Mouse (Mus musculus) myocyte (in vitro differentiated cells): Measurements from ENCODE around the gene Sox6. TPM values are rescaled to one million over a fixed set of nuclear protein-coding genes. Genes with fewer than 3 reads are reported as not detected.

Experiments used
- H3K27me3 ChIP-seq: one replicate; pipeline ENCODE4 v1.6.1; 2011; ENCODE audit not compliant: control insufficient read depth, insufficient read depth, insufficient read length
- H3K36me3 ChIP-seq: one replicate; pipeline ENCODE4 v1.6.1; 2011; ENCODE audit not compliant: control insufficient read depth, insufficient read depth
- H3K4me2 ChIP-seq: one replicate; pipeline ENCODE4 v1.6.1; 2011; ENCODE audit warnings: low read depth, control low read depth
- H3K4me3 ChIP-seq: one replicate; pipeline ENCODE4 v1.5.1; 2011; ENCODE audit warnings: mild to moderate bottlenecking, control low read depth, moderate library complexity
- H3K79me2 ChIP-seq: one replicate; pipeline ENCODE4 v1.6.1; 2011; ENCODE audit not compliant: control insufficient read depth, insufficient read depth
- H3ac ChIP-seq: one replicate; pipeline ENCODE4 v1.6.1; 2011; ENCODE audit not compliant: control insufficient read depth, insufficient read length
- CEBPB ChIP-seq: IDR thresholded peaks from 2 replicates; pipeline ENCODE4 v1.6.1; 2011; ENCODE audit warnings: mild to moderate bottlenecking, moderate library complexity; ENCODE audit not compliant: poor library complexity, insufficient read depth, severe bottlenecking
- E2F4 ChIP-seq: IDR thresholded peaks from one replicate; pipeline ENCODE4 v1.6.1; 2011; ENCODE audit warnings: mild to moderate bottlenecking, control low read depth, moderate library complexity; ENCODE audit not compliant: insufficient read depth
- MAX ChIP-seq: IDR thresholded peaks from one replicate; pipeline ENCODE4 v1.6.1; 2011; ENCODE audit warnings: low read depth, mild to moderate bottlenecking, control low read depth
- MYOD1 ChIP-seq, 3 experiments: IDR thresholded peaks; one replicate each; pipeline ENCODE4 v1.6.1; 2011; ENCODE audit warnings: control low read depth in 2 of 3, low read depth in 2 of 3, mild to moderate bottlenecking in 2 of 3, moderate library complexity in 1 of 3; ENCODE audit not compliant: insufficient read length in 2 of 3, control insufficient read depth in 1 of 3
- MYOG ChIP-seq, 3 experiments: IDR thresholded peaks; one replicate each; pipeline ENCODE4 v1.6.1; 2011; ENCODE audit warnings: control low read depth in 2 of 3, low read depth in 2 of 3, mild to moderate bottlenecking in 2 of 3; ENCODE audit not compliant: insufficient read length in 2 of 3, control insufficient read depth in 1 of 3, insufficient read depth in 1 of 3
- POLR2A ChIP-seq: IDR thresholded peaks from one replicate; pipeline ENCODE4 v1.6.1; 2011; ENCODE audit warnings: low read depth, mild to moderate bottlenecking, control low read depth, moderate library complexity; ENCODE audit not compliant: insufficient read length
- POLR2AphosphoS2 ChIP-seq: IDR thresholded peaks from one replicate; pipeline ENCODE4 v1.6.1; 2011; ENCODE audit warnings: low read depth, control low read depth; ENCODE audit not compliant: insufficient read length
- REST ChIP-seq: IDR thresholded peaks from one replicate; pipeline ENCODE4 v1.6.1; 2011; ENCODE audit warnings: mild to moderate bottlenecking, control low read depth, moderate library complexity; ENCODE audit not compliant: insufficient read depth, insufficient read length
- SRF ChIP-seq: IDR thresholded peaks from one replicate; pipeline ENCODE4 v1.6.1; 2011; ENCODE audit warnings: low read depth; ENCODE audit not compliant: control insufficient read depth, insufficient read length
- TCF12 ChIP-seq: IDR thresholded peaks from one replicate; pipeline ENCODE4 v1.6.1; 2011; ENCODE audit warnings: mild to moderate bottlenecking, control low read depth; ENCODE audit not compliant: poor library complexity, insufficient read depth, severe bottlenecking
- TCF3 ChIP-seq: IDR thresholded peaks from one replicate; pipeline ENCODE4 v1.6.1; 2011; ENCODE audit warnings: low read depth, control low read depth; ENCODE audit not compliant: insufficient read length
- USF1 ChIP-seq: IDR thresholded peaks from one replicate; pipeline ENCODE4 v1.6.1; 2011; ENCODE audit warnings: low read depth, mild to moderate bottlenecking, control low read depth, moderate library complexity
- polyA plus RNA-seq: library from polyadenylated mRNA; unstranded; fragments of >200 nt; fragmentation: generic; extraction: Trizol; gene quantifications from one replicate; pipeline ENCODE4 v1.2.1, GENCODE M21; 2012; ENCODE audit warnings: missing spikeins

Sox6 gene
- polyA plus RNA-seq, 1 experiment = 0.11 TPM

GRCm38 (mm10) chr7:115755272-115755671 lies 283.3 kb downstream of the Sox6 start:
- no peak overlapping the region for H3K4me3 ChIP-seq
- H3K36me3 ChIP-seq = no peaks in the 10 kb centered on the region
- no peak overlapping the region for H3ac ChIP-seq
- TF ChIP-seq CEBPB (no peak), MAX (no peak), SRF (no peak), POLR2AphosphoS2 (no peak), TCF3 (no peak), REST (no peak), MYOD1 (IDR thresholded peaks at IDR 0.05; ENCODE audit: control insufficient read depth in 1 of 3, insufficient read length in 2 of 3, low read depth in 2 of 3) (no peak), MYOG (IDR thresholded peaks at IDR 0.05; ENCODE audit: control insufficient read depth in 1 of 3, insufficient read depth in 1 of 3, insufficient read length in 2 of 3, low read depth in 2 of 3) (no peak), USF1 (no peak)
- no peak overlapping the region for H3K4me2 ChIP-seq
- no peaks in the 10 kb centered on the region for H3K79me2 ChIP-seq
- no peaks in the 10 kb centered on the region for H3K27me3 ChIP-seq

GRCm38 (mm10) chr7:115754216-115754615 lies 284.4 kb downstream of the Sox6 start:
- no peaks in the 10 kb centered on the region for H3K79me2 ChIP-seq

GRCm38 (mm10) chr7:115752121-115752634 lies 286.4 kb downstream of the Sox6 start:
- no peak overlapping the region for H3K4me3 ChIP-seq
- H3K4me2 ChIP-seq = peak overlapping the region; percentile 60
- H3K27me3 ChIP-seq = no peaks in the 10 kb centered on the region
- no peak for TF ChIP-seq E2F4
- no peak for TF ChIP-seq SRF
- no peak for TF ChIP-seq MYOG (IDR thresholded peaks at IDR 0.05; ENCODE audit: control insufficient read depth in 1 of 3, insufficient read depth in 1 of 3, insufficient read length in 2 of 3, low read depth in 2 of 3)
- TF ChIP-seq USF1 = no peak
- TF ChIP-seq REST = no peak
- TF ChIP-seq POLR2A = no peak
- TF ChIP-seq TCF12 = no peak
- no peak for TF ChIP-seq TCF3
- no peak for TF ChIP-seq MAX
- no peak for TF ChIP-seq CEBPB
- no peaks in the 10 kb centered on the region for H3K79me2 ChIP-seq
- no peak overlapping the region for H3ac ChIP-seq
- H3K36me3 ChIP-seq = no peaks in the 10 kb centered on the region

More at GRCm38 (mm10) chr7:115754216-115754615, 284.4 kb downstream of the Sox6 start:
- no peak overlapping the region for H3K4me3 ChIP-seq
- no peak overlapping the region for H3K4me2 ChIP-seq
- TF ChIP-seq SRF = no peak
- no peaks in the 10 kb centered on the region for H3K36me3 ChIP-seq
- H3K27me3 ChIP-seq = no peaks in the 10 kb centered on the region
- H3ac ChIP-seq = no peak overlapping the region

GRCm38 (mm10) chr7:115751083-115751482 lies 287.5 kb downstream of the Sox6 start:
- Histone ChIP-seq H3K79me2 (no peaks in the 10 kb centered on the region), H3K36me3 (no peaks in the 10 kb centered on the region), H3K4me3 (no peak overlapping the region), H3K4me2 (peak overlapping the region; percentile 60), H3ac (no peak overlapping the region), H3K27me3 (no peaks in the 10 kb centered on the region)
- TF ChIP-seq MYOD1 (IDR thresholded peaks at IDR 0.05; ENCODE audit: control insufficient read depth in 1 of 3, insufficient read length in 2 of 3, low read depth in 2 of 3) (peak in 1 of 3 experiments; percentile 27), MYOG (IDR thresholded peaks at IDR 0.05; ENCODE audit: control insufficient read depth in 1 of 3, insufficient read depth in 1 of 3, insufficient read length in 2 of 3, low read depth in 2 of 3) (peak in 1 of 3 experiments; percentile 10), E2F4 (no peak), SRF (no peak)

- no peak for TF ChIP-seq POLR2A
- no peak for TF ChIP-seq SRF
- TF ChIP-seq USF1 = no peak
- TF ChIP-seq MYOD1 (IDR thresholded peaks at IDR 0.05; ENCODE audit: control insufficient read depth in 1 of 3, insufficient read length in 2 of 3, low read depth in 2 of 3) = no peak
- no peak for TF ChIP-seq CEBPB
- Histone ChIP-seq H3ac (no peak overlapping the region), H3K4me2 (peak overlapping the region; percentile 60), H3K79me2 (no peaks in the 10 kb centered on the region), H3K36me3 (no peaks in the 10 kb centered on the region), H3K4me3 (no peak overlapping the region), H3K27me3 (no peaks in the 10 kb centered on the region)
Measured at GRCm38 (mm10) chr7:115750275-115750825, 288.2 kb downstream of the Sox6 start.
